Mouse (Mus musculus): ENCODE measurements around the gene Qpctl.

DNA sequence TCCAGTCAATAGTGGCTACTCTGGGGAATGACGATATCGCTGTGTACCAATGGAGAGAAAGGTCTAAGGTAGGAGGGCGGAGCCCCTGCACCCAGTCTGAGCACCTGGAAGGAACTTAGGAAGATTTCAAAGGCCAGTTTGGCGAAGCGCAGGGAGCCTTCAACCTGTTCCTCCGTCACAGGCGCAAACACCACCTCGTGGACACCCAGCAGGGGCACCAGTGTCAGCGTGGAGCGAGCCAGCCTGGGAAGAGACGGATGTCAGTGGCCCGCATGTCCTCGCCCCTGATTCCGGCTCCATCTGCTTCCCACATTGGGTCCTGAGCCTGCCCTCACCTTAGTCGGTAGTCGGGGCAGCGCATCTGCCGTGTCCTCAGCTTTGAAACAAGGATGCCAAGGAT, 10.3 kb upstream of the Qpctl start:
- TF ChIP-seq POLR2A (IDR thresholded peaks at IDR 0.05; ENCODE audit: insufficient read length, low read depth) (no peak), TCF12 (IDR thresholded peaks at IDR 0.05; ENCODE audit: insufficient read depth, poor library complexity, severe bottlenecking) (no peak), MYOD1 (IDR thresholded peaks at IDR 0.05; ENCODE audit: control insufficient read depth in 1 of 3, insufficient read length in 2 of 3, low read depth in 2 of 3) (no peak), MAX (IDR thresholded peaks at IDR 0.05; ENCODE audit: low read depth) (no peak), SRF (IDR thresholded peaks at IDR 0.05; ENCODE audit: control insufficient read depth, insufficient read length, low read depth) (no peak), E2F4 (IDR thresholded peaks at IDR 0.05; ENCODE audit: insufficient read depth) (no peak), CEBPB (IDR thresholded peaks at IDR 0.05; ENCODE audit: insufficient read depth, poor library complexity, severe bottlenecking) (no peak), REST (IDR thresholded peaks at IDR 0.05; ENCODE audit: insufficient read depth, insufficient read length) (no peak)
